Mouse (Mus musculus): ENCODE data around the gene Ugdh. TPM values are rescaled to one million over a fixed set of nuclear protein-coding genes. Genes with fewer than 3 reads are reported as not detected.
"Not testable (repeated sequence)": the region's sequence is repeated elsewhere in the genome, so short reads cannot be mapped to it uniquely, and the experiment has no call there.

The Ugdh gene
- polyA plus RNA-seq (2014; fragmentation: Nextera tagmentation; extraction: Ambion mirVana): 37.0 and 46.0 TPM in 2 replicates

DNA sequence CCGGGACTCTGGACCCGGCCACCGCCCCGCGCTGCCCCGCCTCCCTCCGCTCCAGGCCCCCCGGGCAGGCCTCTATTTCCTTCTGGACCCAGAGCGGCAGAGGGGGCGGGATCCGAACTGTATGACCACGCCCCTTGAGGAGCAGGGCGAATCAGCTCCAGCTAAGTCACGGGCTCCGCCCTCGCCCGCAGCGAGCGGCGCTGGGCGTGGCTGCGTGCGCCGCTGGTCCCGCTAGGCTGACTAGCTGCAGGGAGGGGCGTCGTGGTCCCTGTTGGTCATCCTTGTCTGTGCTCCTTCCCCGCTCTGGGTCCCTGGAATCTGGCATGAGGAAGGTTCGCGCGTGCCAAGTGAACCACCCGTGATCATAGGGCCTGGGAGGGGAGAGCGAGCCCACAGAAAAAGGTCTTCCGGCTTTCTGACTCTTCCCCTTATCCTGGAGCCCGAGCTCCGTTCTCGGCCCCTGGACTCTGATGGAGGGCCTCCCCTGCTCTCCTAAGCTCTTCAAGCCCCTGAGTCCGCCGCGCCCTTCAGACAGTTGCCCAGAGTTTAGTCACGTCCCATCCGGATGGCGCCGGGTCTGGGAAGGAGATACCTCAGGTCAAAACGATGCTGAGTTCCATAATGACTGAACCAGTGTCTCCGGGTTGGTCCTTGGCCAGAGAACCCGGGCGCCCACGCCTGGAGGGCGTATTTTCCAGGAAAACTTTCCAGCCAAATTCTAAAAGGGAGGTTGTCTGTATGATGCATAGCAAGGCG lies at the start of gene Ugdh:
TSS of gene Ugdh (minus strand) at position 144 of the 756 bp plus-strand sequence.
- Histone ChIP-seq H3K27ac (replicated peaks; ENCODE audit: low read depth, low read length) (peak within 1 kb of the TSS; percentile 83), H3K9ac (replicated peaks; ENCODE audit: low read length) (peak within 1 kb of the TSS; percentile 82), H3K9me3 (ENCODE audit: control insufficient read depth, low read length) (no peaks in the 10 kb centered on the region), H3K4me1 (ENCODE audit: control insufficient read depth, insufficient read depth, low read length) (peaks cover 6% of the 10 kb centered on the region; the same call in 1 of the 2 replicates), H3K4me2 (ENCODE audit: low read length) (peak within 1 kb of the TSS; percentile 87), H3K4me3 (replicated peaks; ENCODE audit: low read depth, low read length) (peak within 1 kb of the TSS; percentile 78), H3K27me3 (ENCODE audit: control insufficient read depth, insufficient read depth, low read length) (no peaks in the 10 kb centered on the region), H3K36me3 (ENCODE audit: control insufficient read depth, insufficient read depth, low read length) (no peaks in the 10 kb centered on the region)
- peak; percentile 98 for ATAC-seq (ENCODE audit: low FRiP score, low TSS enrichment)
- DNase-seq: peak; percentile 98
- under 1% methylated on average over 51 of the region's 51 CpGs for WGBS

GRCm38 (mm10) chr5:65482996-65483395 lies 47.2 kb upstream of the Ugdh start:
- ATAC-seq (ENCODE audit: low FRiP score, low TSS enrichment): no peak
- Histone ChIP-seq H3K4me3 (replicated peaks; ENCODE audit: low read depth, low read length) (no peak overlapping the region), H3K4me1 (ENCODE audit: control insufficient read depth, insufficient read depth, low read length) (no peaks in the 10 kb centered on the region), H3K9me3 (ENCODE audit: control insufficient read depth, low read length) (no peaks in the 10 kb centered on the region), H3K9ac (replicated peaks; ENCODE audit: low read length) (no peak overlapping the region), H3K36me3 (ENCODE audit: control insufficient read depth, insufficient read depth, low read length) (0 out of 2 replicates have a peak, but pooled peaks cover 2% of the 10 kb centered on the region), H3K27ac (replicated peaks; ENCODE audit: low read depth, low read length) (no peak overlapping the region), H3K27me3 (ENCODE audit: control insufficient read depth, insufficient read depth, low read length) (no peaks in the 10 kb centered on the region), H3K4me2 (ENCODE audit: low read length) (no peak overlapping the region)
- DNase-seq: no peak
- 91% methylated on average over 4 of the region's 4 CpGs for WGBS

- ATAC-seq (ENCODE audit: low FRiP score, low TSS enrichment): no peak
- H3K9me3 ChIP-seq (ENCODE audit: control insufficient read depth, low read length): no peaks in the 10 kb centered on the region
- H3K4me2 ChIP-seq (ENCODE audit: low read length): no peak overlapping the region
- no peaks in the 10 kb centered on the region for H3K27me3 ChIP-seq (ENCODE audit: control insufficient read depth, insufficient read depth, low read length)
- no peak overlapping the region for H3K9ac ChIP-seq (replicated peaks; ENCODE audit: low read length)
- 0 out of 2 replicates have a peak, but pooled peaks cover 2% of the 10 kb centered on the region for H3K36me3 ChIP-seq (ENCODE audit: control insufficient read depth, insufficient read depth, low read length)
- no peak for DNase-seq
- H3K4me3 ChIP-seq (replicated peaks; ENCODE audit: low read depth, low read length): no peak overlapping the region
- 81% methylated on average over 4 of the region's 4 CpGs for WGBS
- H3K27ac ChIP-seq (replicated peaks; ENCODE audit: low read depth, low read length): no peak overlapping the region
- no peaks in the 10 kb centered on the region for H3K4me1 ChIP-seq (ENCODE audit: control insufficient read depth, insufficient read depth, low read length)
These were observed 44.8 kb upstream of the Ugdh start for GRCm38 (mm10) chr5:65480511-65480910.

GRCm38 (mm10) chr5:65479681-65480445 lies 44.1 kb upstream of the Ugdh start:
- 94% methylated on average over 9 of the region's 9 CpGs for WGBS
- no peak overlapping the region for H3K27ac ChIP-seq (replicated peaks; ENCODE audit: low read depth, low read length)
- H3K4me3 ChIP-seq (replicated peaks; ENCODE audit: low read depth, low read length): no peak overlapping the region
- no peak for ATAC-seq (ENCODE audit: low FRiP score, low TSS enrichment)
- no peaks in the 10 kb centered on the region for H3K4me1 ChIP-seq (ENCODE audit: control insufficient read depth, insufficient read depth, low read length)
- H3K9ac ChIP-seq (replicated peaks; ENCODE audit: low read length): no peak overlapping the region
- no peaks in the 10 kb centered on the region for H3K27me3 ChIP-seq (ENCODE audit: control insufficient read depth, insufficient read depth, low read length)
- no peaks in the 10 kb centered on the region for H3K9me3 ChIP-seq (ENCODE audit: control insufficient read depth, low read length)
- no peak for DNase-seq
- H3K36me3 ChIP-seq (ENCODE audit: control insufficient read depth, insufficient read depth, low read length): 0 out of 2 replicates have a peak, but pooled peaks cover 2% of the 10 kb centered on the region
- H3K4me2 ChIP-seq (ENCODE audit: low read length): no peak overlapping the region

DNA sequence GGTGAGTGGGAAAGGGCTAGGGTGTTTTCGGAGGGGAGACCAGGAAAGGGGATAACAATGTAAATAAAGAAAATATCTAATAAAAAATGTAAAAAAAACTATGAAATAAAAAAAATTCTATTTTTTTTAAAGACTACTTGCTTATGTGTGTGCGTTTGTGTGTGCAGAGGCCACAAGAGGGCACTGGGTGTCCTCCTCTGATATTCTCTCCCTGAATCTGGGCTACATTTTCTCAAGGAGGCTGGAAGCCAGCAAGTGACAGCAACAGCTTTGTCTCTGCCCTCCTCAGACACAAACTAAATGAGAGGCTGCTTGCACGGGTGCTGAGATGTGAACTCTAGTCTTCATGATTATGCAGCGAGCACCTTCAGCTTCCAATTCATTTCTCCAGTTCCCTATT lies 42.5 kb upstream of the Ugdh start:
- WGBS: 65% methylated on average over 4 of the region's 4 CpGs
- ATAC-seq (ENCODE audit: low FRiP score, low TSS enrichment) (no peak), DNase-seq (peak; percentile 38)
- Histone ChIP-seq H3K27me3 (ENCODE audit: control insufficient read depth, insufficient read depth, low read length) (no peaks in the 10 kb centered on the region), H3K9me3 (ENCODE audit: control insufficient read depth, low read length) (no peaks in the 10 kb centered on the region), H3K4me1 (ENCODE audit: control insufficient read depth, insufficient read depth, low read length) (no peaks in the 10 kb centered on the region), H3K4me3 (replicated peaks; ENCODE audit: low read depth, low read length) (no peak overlapping the region), H3K4me2 (ENCODE audit: low read length) (no peak overlapping the region), H3K9ac (replicated peaks; ENCODE audit: low read length) (no peak overlapping the region), H3K27ac (replicated peaks; ENCODE audit: low read depth, low read length) (no peak overlapping the region), H3K36me3 (ENCODE audit: control insufficient read depth, insufficient read depth, low read length) (0 out of 2 replicates have a peak, but pooled peaks cover 2% of the 10 kb centered on the region)

DNA sequence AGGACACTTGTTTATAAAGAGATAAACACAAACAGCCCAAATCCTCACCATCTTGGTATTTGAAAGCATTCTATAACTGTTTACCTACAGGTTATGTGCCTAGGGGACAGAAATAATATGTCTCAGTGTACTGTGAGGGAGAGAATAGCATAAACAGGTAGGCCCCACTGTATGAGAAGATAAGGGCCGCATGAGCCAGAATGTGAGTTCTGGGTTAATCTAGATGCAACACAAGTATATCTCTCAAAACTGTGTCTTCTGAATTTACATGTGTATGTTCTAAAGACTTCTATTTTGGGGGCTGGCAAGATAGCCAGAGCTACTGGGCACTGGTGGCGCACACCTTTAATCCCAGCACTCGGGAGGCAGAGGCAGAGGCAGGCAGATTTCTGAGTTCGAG lies 41.0 kb upstream of the Ugdh start:
- not testable (repeated sequence) for H3K36me3 ChIP-seq (ENCODE audit: control insufficient read depth, insufficient read depth, low read length); H3K27me3 ChIP-seq (ENCODE audit: control insufficient read depth, insufficient read depth, low read length); H3K9me3 ChIP-seq (ENCODE audit: control insufficient read depth, low read length); H3K4me3 ChIP-seq (replicated peaks; ENCODE audit: low read depth, low read length); H3K27ac ChIP-seq (replicated peaks; ENCODE audit: low read depth, low read length); ATAC-seq (ENCODE audit: low FRiP score, low TSS enrichment); DNase-seq; H3K4me1 ChIP-seq (ENCODE audit: control insufficient read depth, insufficient read depth, low read length); H3K4me2 ChIP-seq (ENCODE audit: low read length); H3K9ac ChIP-seq (replicated peaks; ENCODE audit: low read length)
- WGBS: 97% methylated on average over 4 of the region's 4 CpGs

- no peaks in the 10 kb centered on the region for H3K27me3 ChIP-seq (ENCODE audit: control insufficient read depth, insufficient read depth, low read length)
- WGBS: 80% methylated on average over 2 of the region's 2 CpGs
These were observed 40.1 kb upstream of the Ugdh start for GRCm38 (mm10) chr5:65475806-65476205.

DNA sequence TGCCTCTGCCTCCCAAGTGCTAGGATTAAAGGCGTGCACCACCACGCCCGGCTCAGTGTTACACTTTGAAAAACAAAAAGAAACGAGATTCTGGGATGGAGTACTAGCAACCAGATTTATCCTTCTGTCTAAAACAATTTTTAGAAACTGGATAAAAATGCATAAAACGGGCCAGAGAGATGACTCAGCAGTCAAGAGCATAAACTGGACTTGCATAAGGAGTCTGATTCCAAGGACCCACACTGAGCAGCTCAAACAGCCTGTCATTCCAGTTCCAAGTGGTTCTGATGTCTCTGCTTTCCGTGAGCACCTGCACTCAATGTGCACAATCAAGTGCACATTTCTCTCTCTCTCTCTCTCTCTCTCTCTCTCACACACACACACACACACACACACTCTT lies 34.0 kb upstream of the Ugdh start:
- no peak overlapping the region for H3K9ac ChIP-seq (replicated peaks; ENCODE audit: low read length)
- H3K4me3 ChIP-seq (replicated peaks; ENCODE audit: low read depth, low read length): no peak overlapping the region
- 91% methylated on average over 6 of the region's 6 CpGs for WGBS
- H3K27me3 ChIP-seq (ENCODE audit: control insufficient read depth, insufficient read depth, low read length): no peaks in the 10 kb centered on the region
- no peaks in the 10 kb centered on the region for H3K9me3 ChIP-seq (ENCODE audit: control insufficient read depth, low read length)
- no peak overlapping the region for H3K4me2 ChIP-seq (ENCODE audit: low read length)
- H3K36me3 ChIP-seq (ENCODE audit: control insufficient read depth, insufficient read depth, low read length): peaks cover 38% of the 10 kb centered on the region
- H3K4me1 ChIP-seq (ENCODE audit: control insufficient read depth, insufficient read depth, low read length): no peaks in the 10 kb centered on the region
- no peak overlapping the region for H3K27ac ChIP-seq (replicated peaks; ENCODE audit: low read depth, low read length)
- ATAC-seq (ENCODE audit: low FRiP score, low TSS enrichment) (no peak), DNase-seq (no peak)

More at GRCm38 (mm10) chr5:65475806-65476205, 40.1 kb upstream of the Ugdh start:
- no peak overlapping the region for H3K4me2 ChIP-seq (ENCODE audit: low read length)
- no peak overlapping the region for H3K4me3 ChIP-seq (replicated peaks; ENCODE audit: low read depth, low read length)
- DNase-seq (no peak), ATAC-seq (ENCODE audit: low FRiP score, low TSS enrichment) (no peak)
- 0 out of 2 replicates have a peak, but pooled peaks cover 2% of the 10 kb centered on the region for H3K36me3 ChIP-seq (ENCODE audit: control insufficient read depth, insufficient read depth, low read length)
- no peaks in the 10 kb centered on the region for H3K4me1 ChIP-seq (ENCODE audit: control insufficient read depth, insufficient read depth, low read length)
- H3K27ac ChIP-seq (replicated peaks; ENCODE audit: low read depth, low read length): no peak overlapping the region
- no peak overlapping the region for H3K9ac ChIP-seq (replicated peaks; ENCODE audit: low read length)
- no peaks in the 10 kb centered on the region for H3K9me3 ChIP-seq (ENCODE audit: control insufficient read depth, low read length)
